Mouse (Mus musculus): Measurements from ENCODE around the gene Ap4s1. TPM values are rescaled to one million over a fixed set of nuclear protein-coding genes. Genes with fewer than 3 reads are reported as not detected.
A peak's percentile ranks its signal among the peaks of the same experiment; 100 is the strongest.
"Not testable (repeated sequence)": the region's sequence is repeated elsewhere in the genome, so short reads cannot be mapped to it uniquely, and the experiment has no call there.

Ap4s1 gene
- polyA plus RNA-seq, 1 experiment from 2014 or later = 56.7 TPM

GRCm38 (mm10) chr12:51691845-51692632 lies 1.2 kb downstream of the Ap4s1 start, which contains the start of gene Strn3:
Strn3 (minus strand) TSS chr12:51691897.
- H3K36me3 ChIP-seq = no peaks in the 10 kb centered on the region
- peak within 1 kb of the TSS; percentile 75 for H3K4me2 ChIP-seq
- under 1% methylated on average over 55 of the region's 56 CpGs for WGBS
- peak within 1 kb of the TSS; percentile 54 for H3K4me3 ChIP-seq
- H3K27me3 ChIP-seq = no peaks in the 10 kb centered on the region
- ATAC-seq (ENCODE audit: low FRiP score, low read depth) = peak; percentile 97
- peaks cover 23% of the 10 kb centered on the region for H3K4me1 ChIP-seq (replicated peaks)
- H3K9ac ChIP-seq = peak within 1 kb of the TSS; percentile 99
- H3K9me3 ChIP-seq = no peaks in the 10 kb centered on the region
- H3K27ac ChIP-seq (replicated peaks) = peak within 1 kb of the TSS; percentile 99

DNA sequence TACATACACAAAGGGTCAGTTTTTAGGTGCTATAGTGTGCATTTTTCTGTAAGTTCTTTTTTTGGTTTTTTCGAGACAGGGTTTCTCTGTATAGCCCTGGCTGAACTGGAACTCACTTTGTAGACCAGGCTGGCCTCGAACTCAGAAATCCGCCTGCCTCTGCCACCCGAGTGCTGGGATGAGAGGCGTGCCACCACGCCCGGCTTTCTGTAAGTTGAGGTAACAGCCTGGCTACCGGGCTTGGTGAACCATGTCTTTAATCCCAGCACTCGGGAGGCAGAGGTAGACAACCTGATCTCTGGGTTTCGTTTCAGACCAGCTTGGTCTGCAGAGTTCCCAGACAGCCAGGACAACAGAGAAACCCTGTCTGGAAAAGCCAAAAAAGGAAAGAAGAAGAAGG lies 2.0 kb downstream of the Ap4s1 start:
- not testable (repeated sequence) for H3K9me3 ChIP-seq; H3K9ac ChIP-seq; H3K36me3 ChIP-seq; ATAC-seq (ENCODE audit: low FRiP score, low read depth); H3K27me3 ChIP-seq; H3K27ac ChIP-seq (replicated peaks)
- H3K4me2 ChIP-seq = peak overlapping the region; percentile 56
- H3K4me3 ChIP-seq = peak overlapping the region; percentile 54; the same call in 1 of the 2 replicates
- H3K4me1 ChIP-seq (replicated peaks) = peaks cover 19% of the 10 kb centered on the region
- WGBS = 90% methylated on average over 10 of the region's 10 CpGs

DNA sequence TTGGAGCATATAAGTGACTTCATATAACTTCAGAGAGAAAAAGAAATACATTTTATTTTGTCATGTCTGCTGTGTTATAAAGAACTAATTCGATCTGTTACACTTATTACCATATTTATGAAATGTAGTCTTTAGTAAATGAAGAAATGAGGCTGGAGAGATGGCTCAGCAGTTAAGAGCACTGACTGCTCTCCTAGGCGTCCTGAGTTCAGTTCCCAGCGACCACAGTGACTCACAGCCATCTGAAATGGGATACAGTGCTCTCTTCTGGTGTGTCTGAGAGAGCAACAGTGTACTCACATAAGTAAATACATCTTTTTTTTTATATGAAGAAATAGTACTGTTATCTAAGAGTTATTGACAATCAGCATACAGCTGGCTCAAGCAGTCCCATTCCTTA lies 2.6 kb downstream of the Ap4s1 start:
- Histone ChIP-seq H3K9ac (no peak overlapping the region), H3K9me3 (no peaks in the 10 kb centered on the region), H3K4me3 (no peak overlapping the region), H3K27me3 (no peaks in the 10 kb centered on the region), H3K27ac (replicated peaks) (no peak overlapping the region), H3K36me3 (no peaks in the 10 kb centered on the region), H3K4me1 (replicated peaks) (peaks cover 19% of the 10 kb centered on the region), H3K4me2 (no peak overlapping the region)
- no peak for ATAC-seq (ENCODE audit: low FRiP score, low read depth)
- 88% methylated on average over 3 of the region's 3 CpGs for WGBS

GRCm38 (mm10) chr12:51694096-51694495 lies 3.3 kb downstream of the Ap4s1 start:
- no peak overlapping the region for H3K9ac ChIP-seq
- no peak overlapping the region for H3K27ac ChIP-seq (replicated peaks)
- no peaks in the 10 kb centered on the region for H3K27me3 ChIP-seq
- H3K9me3 ChIP-seq = no peaks in the 10 kb centered on the region
- no peak overlapping the region for H3K4me3 ChIP-seq
- peaks cover 13% of the 10 kb centered on the region for H3K4me1 ChIP-seq (replicated peaks)
- H3K4me2 ChIP-seq = no peak overlapping the region
- ATAC-seq (ENCODE audit: low FRiP score, low read depth) = no peak
- no peaks in the 10 kb centered on the region for H3K36me3 ChIP-seq

DNA sequence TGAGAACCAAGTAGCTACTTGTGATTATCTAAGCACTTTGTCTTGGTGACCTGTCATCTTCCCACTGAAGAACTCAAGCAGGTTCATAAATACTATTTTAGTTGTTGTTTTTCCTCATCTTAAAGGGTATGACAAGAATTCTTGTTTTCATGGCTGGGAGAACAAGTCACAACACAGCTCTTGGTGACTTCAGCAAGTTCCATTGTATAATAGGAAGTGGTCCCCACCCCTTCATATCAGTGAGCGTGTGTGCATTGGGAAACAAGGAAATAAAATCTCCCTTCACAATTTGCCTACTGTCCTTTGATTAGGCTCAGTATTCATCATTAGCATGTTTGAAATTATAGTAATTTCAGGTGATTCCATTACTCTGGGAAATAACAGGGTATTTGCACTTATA lies 4.1 kb downstream of the Ap4s1 start:
- no peak overlapping the region for H3K27ac ChIP-seq (replicated peaks)
- WGBS = 92% methylated on average over 1 of the region's 1 CpGs
- peaks cover 8% of the 10 kb centered on the region for H3K4me1 ChIP-seq (replicated peaks)
- no peaks in the 10 kb centered on the region for H3K36me3 ChIP-seq
- no peaks in the 10 kb centered on the region for H3K27me3 ChIP-seq
- no peaks in the 10 kb centered on the region for H3K9me3 ChIP-seq
- H3K9ac ChIP-seq = no peak overlapping the region
- no peak for ATAC-seq (ENCODE audit: low FRiP score, low read depth)
- H3K4me3 ChIP-seq = no peak overlapping the region
- no peak overlapping the region for H3K4me2 ChIP-seq

DNA sequence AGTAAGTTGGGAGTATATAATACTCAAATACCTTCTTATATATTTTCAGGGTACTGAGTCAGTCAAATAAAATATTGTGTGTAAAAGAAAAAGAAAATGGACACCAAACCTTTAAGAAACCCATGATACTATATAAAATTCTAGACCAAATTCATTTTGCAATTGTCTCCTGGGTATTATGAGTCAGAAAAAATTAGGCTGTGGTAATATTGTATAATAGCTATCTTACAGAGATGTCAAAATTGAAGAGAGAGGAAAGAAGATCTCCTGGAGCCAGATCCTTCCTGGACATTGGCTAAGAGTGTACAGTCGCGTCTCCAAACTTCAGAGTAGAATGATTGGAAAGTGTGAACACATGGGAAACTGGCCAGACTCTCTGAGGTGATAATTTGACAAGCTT lies 5.3 kb downstream of the Ap4s1 start:
- no peaks in the 10 kb centered on the region for H3K36me3 ChIP-seq
- peaks cover 4% of the 10 kb centered on the region for H3K4me1 ChIP-seq (replicated peaks)
- no peak overlapping the region for H3K4me2 ChIP-seq
- no peak for ATAC-seq (ENCODE audit: low FRiP score, low read depth)
- WGBS = 85% methylated on average over 2 of the region's 2 CpGs
- no peak overlapping the region for H3K9ac ChIP-seq
- H3K27ac ChIP-seq (replicated peaks) = no peak overlapping the region
- no peak overlapping the region for H3K4me3 ChIP-seq
- no peaks in the 10 kb centered on the region for H3K27me3 ChIP-seq
- no peaks in the 10 kb centered on the region for H3K9me3 ChIP-seq

- Histone ChIP-seq H3K4me2 (no peak overlapping the region), H3K36me3 (no peaks in the 10 kb centered on the region), H3K27ac (replicated peaks) (no peak overlapping the region), H3K9ac (no peak overlapping the region), H3K4me3 (no peak overlapping the region), H3K4me1 (replicated peaks) (no peaks in the 10 kb centered on the region), H3K27me3 (no peaks in the 10 kb centered on the region), H3K9me3 (no peaks in the 10 kb centered on the region)
- no peak for ATAC-seq (ENCODE audit: low FRiP score, low read depth)
- 61% methylated on average over 8 of the region's 8 CpGs for WGBS
Measured at GRCm38 (mm10) chr12:51699623-51700393, 9.0 kb downstream of the Ap4s1 start.

- H3K27ac ChIP-seq (replicated peaks) = no peak overlapping the region
- no peak for ATAC-seq (ENCODE audit: low FRiP score, low read depth)
- H3K4me1 ChIP-seq (replicated peaks) = no peaks in the 10 kb centered on the region
- no peaks in the 10 kb centered on the region for H3K36me3 ChIP-seq
- no peak overlapping the region for H3K4me2 ChIP-seq
- H3K4me3 ChIP-seq = no peak overlapping the region
- H3K27me3 ChIP-seq = no peaks in the 10 kb centered on the region
- H3K9me3 ChIP-seq = no peaks in the 10 kb centered on the region
- no peak overlapping the region for H3K9ac ChIP-seq
Measured at GRCm38 (mm10) chr12:51701723-51702122, 10.9 kb downstream of the Ap4s1 start.

DNA sequence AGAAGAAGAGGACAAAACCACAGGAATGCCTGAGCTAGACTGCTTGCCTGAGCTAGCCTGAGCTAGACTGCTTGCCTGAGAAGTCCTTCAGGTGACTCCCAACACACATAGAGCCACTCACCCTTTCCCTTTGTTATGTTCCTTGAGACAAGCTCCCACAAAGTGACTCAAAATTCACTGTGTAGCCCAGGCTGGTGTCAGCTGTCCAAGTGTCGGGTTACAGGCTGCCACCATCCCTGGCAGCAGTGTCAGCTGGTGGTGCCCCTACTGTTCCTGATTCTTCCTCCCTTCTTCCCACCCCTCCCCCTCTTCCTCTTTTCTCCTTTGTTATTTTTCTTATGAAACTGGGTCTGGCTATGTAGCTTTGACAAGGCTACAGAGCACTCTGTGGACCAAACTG lies 13.0 kb downstream of the Ap4s1 start:
- Histone ChIP-seq H3K4me1 (replicated peaks) (no peaks in the 10 kb centered on the region), H3K36me3 (no peaks in the 10 kb centered on the region), H3K4me2 (no peak overlapping the region), H3K9ac (no peak overlapping the region), H3K27ac (replicated peaks) (no peak overlapping the region), H3K9me3 (no peaks in the 10 kb centered on the region), H3K27me3 (no peaks in the 10 kb centered on the region), H3K4me3 (no peak overlapping the region)
- no peak for ATAC-seq (ENCODE audit: low FRiP score, low read depth)
- 17% methylated on average over 1 of the region's 1 CpGs for WGBS

- ATAC-seq (ENCODE audit: low FRiP score, low read depth) = no peak
- H3K4me3 ChIP-seq = no peak overlapping the region
- no peak overlapping the region for H3K9ac ChIP-seq
- no peaks in the 10 kb centered on the region for H3K27me3 ChIP-seq
- H3K9me3 ChIP-seq = no peaks in the 10 kb centered on the region
- no peak overlapping the region for H3K4me2 ChIP-seq
- no peaks in the 10 kb centered on the region for H3K4me1 ChIP-seq (replicated peaks)
- no peak overlapping the region for H3K27ac ChIP-seq (replicated peaks)
- H3K36me3 ChIP-seq = no peaks in the 10 kb centered on the region
- WGBS = 67% methylated on average over 7 of the region's 7 CpGs
Measured at GRCm38 (mm10) chr12:51704572-51704971, 13.7 kb downstream of the Ap4s1 start.

DNA sequence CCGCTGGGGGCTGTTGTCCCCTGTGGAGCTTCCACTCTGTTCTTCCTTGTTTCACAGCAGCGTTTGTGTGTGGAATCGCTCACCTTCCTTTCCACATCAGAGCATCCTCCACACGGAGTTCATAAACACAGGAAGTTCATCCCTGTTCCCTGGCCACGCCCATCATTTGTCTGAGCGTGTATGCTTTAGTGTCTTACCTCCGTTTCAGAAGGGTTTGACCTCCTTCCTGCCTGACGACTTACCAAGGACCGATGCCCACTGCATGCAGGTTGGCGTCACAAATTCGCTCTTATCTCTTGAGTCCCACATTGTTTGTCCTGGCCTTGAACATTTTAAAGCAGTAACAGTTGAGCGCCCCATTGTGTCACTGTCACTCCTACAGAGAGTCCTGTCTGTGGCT lies 14.9 kb downstream of the Ap4s1 start:
- H3K36me3 ChIP-seq = no peaks in the 10 kb centered on the region
- H3K9ac ChIP-seq = no peak overlapping the region
- H3K27me3 ChIP-seq = no peaks in the 10 kb centered on the region
- no peak overlapping the region for H3K4me3 ChIP-seq
- no peaks in the 10 kb centered on the region for H3K9me3 ChIP-seq
- ATAC-seq (ENCODE audit: low FRiP score, low read depth) = no peak
- WGBS = 81% methylated on average over 12 of the region's 12 CpGs
- no peak overlapping the region for H3K4me2 ChIP-seq
- H3K4me1 ChIP-seq (replicated peaks) = no peaks in the 10 kb centered on the region
- no peak overlapping the region for H3K27ac ChIP-seq (replicated peaks)

GRCm38 (mm10) chr12:51706673-51707235 lies 15.9 kb downstream of the Ap4s1 start:
- H3K27ac ChIP-seq (replicated peaks) = no peak overlapping the region
- H3K9ac ChIP-seq = no peak overlapping the region
- H3K9me3 ChIP-seq = no peaks in the 10 kb centered on the region
- no peak overlapping the region for H3K4me3 ChIP-seq
- no peak overlapping the region for H3K4me2 ChIP-seq
- ATAC-seq (ENCODE audit: low FRiP score, low read depth) = no peak
- 89% methylated on average over 5 of the region's 5 CpGs for WGBS
- no peaks in the 10 kb centered on the region for H3K36me3 ChIP-seq
- H3K4me1 ChIP-seq (replicated peaks) = no peaks in the 10 kb centered on the region
- H3K27me3 ChIP-seq = no peaks in the 10 kb centered on the region

Data from hindbrain, embryonic 15.5 days (tissue).